Mouse (Mus musculus) intestine, postnatal 0 days (tissue): ENCODE results near the gene Uri1. TPM values are rescaled to one million over a fixed set of nuclear protein-coding genes. Genes with fewer than 3 reads are reported as not detected.

ENCODE experiments used
- ATAC-seq: fragments of 200-750 bp; cut with Nextera tagmentation; 2 replicates; pipeline ENCODE4 v1.8.0; 2017; ENCODE audit warnings: mild to moderate bottlenecking, moderate TSS enrichment, moderate library complexity
- H3K27ac ChIP-seq: fragments of 300-500 bp; sonication (generic); 2 replicates; pipeline ENCODE4 v1.5.1; 2014; ENCODE audit warnings: mild to moderate bottlenecking, low read depth, low read length, moderate library complexity
- H3K27me3 ChIP-seq: fragments of 300-500 bp; sonication (generic); replicated peaks from 2 replicates; pipeline ENCODE4 v1.6.1; 2014; ENCODE audit warnings: low read length, mixed read lengths; ENCODE audit not compliant: control insufficient read depth, insufficient read depth
- H3K36me3 ChIP-seq: fragments of 300-500 bp; sonication (generic); 2 replicates; pipeline ENCODE4 v1.6.1; 2014; ENCODE audit warnings: mild to moderate bottlenecking, moderate library complexity; ENCODE audit not compliant: control insufficient read depth, insufficient read depth
- H3K4me1 ChIP-seq: fragments of 300-500 bp; sonication (generic); replicated peaks from 2 replicates; pipeline ENCODE4 v1.6.1; 2014; ENCODE audit warnings: antibody characterized with exemption, low read length, mixed read lengths; ENCODE audit not compliant: control insufficient read depth, insufficient read depth
- H3K4me2 ChIP-seq: fragments of 300-500 bp; sonication (generic); replicated peaks from 2 replicates; pipeline ENCODE4 v1.6.1; 2014; ENCODE audit warnings: low read depth, mild to moderate bottlenecking, moderate library complexity
- H3K4me3 ChIP-seq: fragments of 300-500 bp; sonication (generic); 2 replicates; pipeline ENCODE4 v1.5.1; 2014; ENCODE audit warnings: low read depth, low read length
- H3K9ac ChIP-seq: fragments of 300-500 bp; sonication (generic); 2 replicates; pipeline ENCODE4 v1.6.1; 2014; ENCODE audit warnings: mild to moderate bottlenecking, low read depth, low read length
- H3K9me3 ChIP-seq: fragments of 300-500 bp; sonication (generic); 2 replicates; pipeline ENCODE4 v1.6.1; 2016; ENCODE audit warnings: mixed run types; ENCODE audit not compliant: control insufficient read depth
- CTCF ChIP-seq: sonication (generic); IDR thresholded peaks from 2 replicates; pipeline ENCODE4 v1.5.1; 2016; ENCODE audit warnings: low read depth, mild to moderate bottlenecking, control low read depth, antibody characterized with exemption, moderate library complexity
- WGBS: fragments of 180-500 bp; shearing (Covaris S2); extraction: QIAGEN DNeasy Blood & Tissue Kit; methylation state at CpG from one replicate; pipeline ENCODE4 v1.1.7; 2014; 5-methylcytosine and 5-hydroxymethylcytosine counted together
- polyA plus RNA-seq: library from polyadenylated mRNA; unstranded; fragments of >200 nt; fragmentation: Nextera tagmentation; extraction: Ambion mirVana; gene quantifications from 2 replicates; pipeline ENCODE4 v1.2.1, GENCODE M21; 2015

The Uri1 gene
- polyA plus RNA-seq, result 25.6 and 26.9 TPM in 2 replicates

GRCm38 (mm10) chr7:38023451-38023850, at the start of gene Uri1:
TSS of gene Uri1 (minus strand) at chr7:38023551.
- no peaks in the 10 kb centered on the region for H3K9me3 ChIP-seq
- no peak within 1 kb of the TSS for H3K4me3 ChIP-seq
- no peaks in the 10 kb centered on the region for H3K4me1 ChIP-seq
- no peak for TF ChIP-seq CTCF
- no peak within 1 kb of the TSS for H3K9ac ChIP-seq
- H3K27ac ChIP-seq, result no peak within 1 kb of the TSS
- no peaks in the 10 kb centered on the region for H3K27me3 ChIP-seq
- no peak within 1 kb of the TSS for H3K4me2 ChIP-seq
- no peak for ATAC-seq
- WGBS, result 90% methylated on average over 8 of the region's 8 CpGs
- no peaks in the 10 kb centered on the region for H3K36me3 ChIP-seq

- no peak for ATAC-seq
Observed at GRCm38 (mm10) chr7:38071065-38071464, 47.7 kb upstream of the Uri1 start.

GRCm38 (mm10) chr7:38070663-38071062, 47.3 kb upstream of the Uri1 start:
- TF ChIP-seq CTCF, result no peak
- no peak for ATAC-seq
- Histone ChIP-seq H3K9ac (no peak overlapping the region), H3K27ac (no peak overlapping the region), H3K36me3 (no peaks in the 10 kb centered on the region), H3K4me3 (no peak overlapping the region), H3K27me3 (0 out of 2 replicates have a peak, but pooled peaks cover 3% of the 10 kb centered on the region), H3K4me1 (no peaks in the 10 kb centered on the region), H3K4me2 (no peak overlapping the region), H3K9me3 (no peaks in the 10 kb centered on the region)
- 53% methylated on average over 2 of the region's 2 CpGs for WGBS

More at GRCm38 (mm10) chr7:38071065-38071464, 47.7 kb upstream of the Uri1 start:
- no peaks in the 10 kb centered on the region for H3K9me3 ChIP-seq
- no peak overlapping the region for H3K27ac ChIP-seq
- no peak overlapping the region for H3K4me2 ChIP-seq
- no peak for TF ChIP-seq CTCF
- no peaks in the 10 kb centered on the region for H3K4me1 ChIP-seq
- no peak overlapping the region for H3K9ac ChIP-seq
- H3K4me3 ChIP-seq, result no peak overlapping the region
- H3K36me3 ChIP-seq, result no peaks in the 10 kb centered on the region
- H3K27me3 ChIP-seq, result 0 out of 2 replicates have a peak, but pooled peaks cover 3% of the 10 kb centered on the region
- 72% methylated on average over 5 of the region's 5 CpGs for WGBS

DNA sequence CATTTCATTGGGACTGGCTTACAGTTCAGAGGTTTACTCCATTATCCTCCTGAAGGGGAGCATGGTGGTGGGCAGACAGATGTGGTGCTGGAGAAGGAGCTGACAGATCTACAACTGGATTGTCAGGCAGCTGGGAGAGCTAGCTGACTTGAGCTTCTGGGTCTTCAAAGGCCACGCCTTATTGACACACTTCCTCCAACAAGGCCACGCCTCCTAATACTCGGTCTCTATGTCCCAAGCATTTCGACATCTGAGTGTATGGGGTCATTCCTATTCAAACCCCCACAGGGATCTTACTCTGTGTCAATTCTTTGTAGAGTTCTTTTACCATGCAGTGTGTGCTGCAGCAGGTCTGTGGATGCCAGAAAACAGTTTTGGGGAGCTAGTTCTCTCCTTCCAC, 41.1 kb upstream of the Uri1 start:
- no peak for TF ChIP-seq CTCF
- 29% methylated on average over 4 of the region's 4 CpGs for WGBS
- no peak overlapping the region for H3K9ac ChIP-seq
- no peak for ATAC-seq
- H3K27ac ChIP-seq, result no peak overlapping the region
- no peaks in the 10 kb centered on the region for H3K4me1 ChIP-seq
- H3K36me3 ChIP-seq, result no peaks in the 10 kb centered on the region
- H3K9me3 ChIP-seq, result no peaks in the 10 kb centered on the region
- H3K4me2 ChIP-seq, result no peak overlapping the region
- no peak overlapping the region for H3K4me3 ChIP-seq
- H3K27me3 ChIP-seq, result no peaks in the 10 kb centered on the region

GRCm38 (mm10) chr7:38061060-38061970, 38.0 kb upstream of the Uri1 start:
- H3K4me3 ChIP-seq, result peak overlapping the region; percentile 51
- WGBS, result 2% methylated on average over 57 of the region's 57 CpGs
- ATAC-seq, result peak; percentile 77
- H3K4me1 ChIP-seq, result no peaks in the 10 kb centered on the region
- H3K4me2 ChIP-seq, result peak overlapping the region; percentile 87
- no peaks in the 10 kb centered on the region for H3K36me3 ChIP-seq
- H3K9ac ChIP-seq, result peak overlapping the region; percentile 57
- H3K27me3 ChIP-seq, result no peaks in the 10 kb centered on the region
- peak; percentile 96 for TF ChIP-seq CTCF
- no peak overlapping the region for H3K27ac ChIP-seq
- no peaks in the 10 kb centered on the region for H3K9me3 ChIP-seq

GRCm38 (mm10) chr7:38059636-38060330, 36.4 kb upstream of the Uri1 start:
- H3K9me3 ChIP-seq, result no peaks in the 10 kb centered on the region
- TF ChIP-seq CTCF, result no peak
- H3K4me3 ChIP-seq, result no peak overlapping the region
- H3K36me3 ChIP-seq, result no peaks in the 10 kb centered on the region
- no peak overlapping the region for H3K4me2 ChIP-seq
- H3K27me3 ChIP-seq, result no peaks in the 10 kb centered on the region
- no peaks in the 10 kb centered on the region for H3K4me1 ChIP-seq
- 78% methylated on average over 8 of the region's 8 CpGs for WGBS
- no peak for ATAC-seq
- H3K27ac ChIP-seq, result no peak overlapping the region
- no peak overlapping the region for H3K9ac ChIP-seq
